Comparison of ENCODE assay signal across 9 mouse cellular contexts in the genomic region with DNA sequence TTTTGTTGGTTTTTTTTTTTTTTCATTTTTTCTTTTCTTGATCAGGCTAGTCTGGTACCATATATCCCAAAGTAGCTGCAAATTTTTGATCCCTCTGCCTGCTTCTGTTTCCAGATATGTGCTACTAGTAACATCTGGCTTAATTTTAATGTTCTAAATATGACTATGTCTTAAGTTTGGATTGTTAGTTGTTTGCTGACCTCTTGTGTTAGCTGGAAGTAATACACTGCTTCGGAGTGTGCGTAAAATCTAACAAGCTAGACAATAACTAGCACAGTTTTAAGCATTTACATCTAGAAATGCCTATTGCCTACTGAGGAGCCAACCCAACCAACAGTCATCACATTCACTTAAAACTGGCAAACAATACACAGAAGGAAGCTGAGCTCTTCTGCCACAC. TPM values are rescaled to one million over a fixed set of nuclear protein-coding genes. Genes with fewer than 3 reads are reported as not detected.
DNase-seq lines count a peak whose midpoint lies in the region; ATAC-seq and TF ChIP-seq lines count a peak whose summit lies in the region.
"Had no signal": no experiment of that assay in that cellular context is flagged by ENCODE, and none has a peak within 500 bp of the region (broad histone marks: within the 10 kb centered on the region; RNA-seq: fewer than 3 reads in every experiment).

No protein-coding gene starts in this region.

- intact Hi-C loops in heart, adult 2 months (cut with DNase I): loop anchor here (2.0 kb wide), 1 partner anchor 74 kb away; no protein-coding TSS in a partner anchor

- peak; percentile 81 for TF ChIP-seq CTCF in heart, adult 2 months (IDR thresholded peaks at IDR 0.05)

- peaks cover 17% of the 10 kb centered on the region for H3K36me3 ChIP-seq in heart, adult 2 months (ENCODE audit: control insufficient read depth, insufficient read depth, low read length)
- peaks cover 18% of the 10 kb centered on the region for H3K36me3 ChIP-seq in heart, embryonic 12.5 days
- peaks cover 6% of the 10 kb centered on the region for H3K36me3 ChIP-seq in neural tube, embryonic 15.5 days

- no peak for ATAC-seq in heart, embryonic 12.5 days (ENCODE audit: insufficient number of reproducible peaks, low FRiP score)
- ATAC-seq in neural tube, embryonic 15.5 days (ENCODE audit: low FRiP score): no peak

- 59% methylated on average over 2 of the region's 2 CpGs for WGBS in heart, adult 2 months
- WGBS in heart, embryonic 12.5 days: 86% methylated on average over 2 of the region's 2 CpGs
- 77% methylated on average over 2 of the region's 2 CpGs for WGBS in neural tube, embryonic 15.5 days

- H3K4me3 ChIP-seq in heart, adult 2 months: no peak overlapping the region
- H3K4me3 ChIP-seq in heart, embryonic 12.5 days: no peak overlapping the region
- no peak overlapping the region for H3K4me3 ChIP-seq in neural tube, embryonic 15.5 days (replicated peaks)

- H3K4me2 ChIP-seq in heart, embryonic 12.5 days: no peak overlapping the region
- no peak overlapping the region for H3K4me2 ChIP-seq in neural tube, embryonic 15.5 days

- no peak for DNase-seq in heart, adult 2 months
- DNase-seq in lung, postnatal 10 days: peak; percentile 28
- no peak for DNase-seq in lung, postnatal 25 days (ENCODE audit: low spot score)
- DNase-seq in R1 (ENCODE audit: low read depth, low spot score): peak; percentile 28
- DNase-seq in naive thymus-derived CD4-positive, alpha-beta T cell, adult 2 months (ENCODE audit: low read depth): peak; percentile 57
- DNase-seq in left cerebral cortex, adult 18-20 months (ENCODE audit: low spot score in 2 of 2): no peak

- no peak for TF ChIP-seq EP300 in heart, adult 2 months (IDR thresholded peaks at IDR 0.05; ENCODE audit: insufficient read depth, low read depth, low read length)

- H3K4me1 ChIP-seq in heart, adult 2 months (ENCODE audit: control insufficient read depth, insufficient read depth, low read length): peaks cover 12% of the 10 kb centered on the region
- peaks cover 7% of the 10 kb centered on the region; the same call in 1 of the 2 replicates for H3K4me1 ChIP-seq in heart, embryonic 12.5 days (replicated peaks)
- no peaks in the 10 kb centered on the region for H3K4me1 ChIP-seq in neural tube, embryonic 15.5 days

- no peak for TF ChIP-seq POLR2A in heart, adult 2 months (IDR thresholded peaks at IDR 0.05; ENCODE audit: insufficient read depth, low read depth, low read length)

- H3K27ac ChIP-seq in heart, adult 2 months: no peak overlapping the region
- H3K27ac ChIP-seq in heart, embryonic 12.5 days (ENCODE audit: poor library complexity, severe bottlenecking): no peak overlapping the region
- H3K27ac ChIP-seq in neural tube, embryonic 15.5 days (replicated peaks): no peak overlapping the region
- H3K27ac ChIP-seq: macrophage had no signal

- H3K27me3 ChIP-seq in heart, adult 2 months (ENCODE audit: control insufficient read depth, insufficient read depth, low read length): no peaks in the 10 kb centered on the region
- H3K27me3 ChIP-seq in heart, embryonic 12.5 days (replicated peaks): no peaks in the 10 kb centered on the region
- H3K27me3 ChIP-seq in neural tube, embryonic 15.5 days (replicated peaks): no peaks in the 10 kb centered on the region

- H3K79me2 ChIP-seq in heart, adult 2 months (replicated peaks; ENCODE audit: control insufficient read depth, insufficient read depth, low read length): no peaks in the 10 kb centered on the region

- H3K9ac ChIP-seq in heart, adult 2 months (ENCODE audit: low read depth, low read length): no peak overlapping the region
- H3K9ac ChIP-seq in heart, embryonic 12.5 days: no peak overlapping the region
- no peak overlapping the region for H3K9ac ChIP-seq in neural tube, embryonic 15.5 days (replicated peaks)

- no peaks in the 10 kb centered on the region for H3K9me3 ChIP-seq in heart, embryonic 12.5 days (replicated peaks)
- no peaks in the 10 kb centered on the region for H3K9me3 ChIP-seq in neural tube, embryonic 15.5 days (replicated peaks)

RNA-seq across cellular contexts. Expression of a gene that starts 13.4 kb away (rescaled TPM):
- total RNA-seq in heart, adult 2 months (2021): 100 to 1,000 TPM; 499 to 586 TPM
- 160 and 269 TPM in 2 replicates for polyA plus RNA-seq in heart, adult 2 months (2012; rRNA removed)
- 293 and 314 TPM in 2 replicates for polyA plus RNA-seq in heart, embryonic 12.5 days (2016; fragmentation: Nextera tagmentation; extraction: Ambion mirVana)
- 264 and 298 TPM in 2 replicates for polyA plus RNA-seq in neural tube, embryonic 15.5 days (2015; fragmentation: Nextera tagmentation; extraction: Ambion mirVana)
- total RNA-seq in left cerebral cortex, adult 18-20 months (2021): 100 to 1,000 TPM; 374 to 415 TPM

RNA-seq across cellular contexts. Expression of a gene that starts 13.6 kb away (rescaled TPM):
- 10 to 100 TPM; 31.5 to 35.9 TPM for total RNA-seq in heart, adult 2 months (2021)
- 12.7 and 18.8 TPM in 2 replicates for polyA plus RNA-seq in heart, adult 2 months (2012; rRNA removed)
- 18.5 and 19.1 TPM in 2 replicates for polyA plus RNA-seq in heart, embryonic 12.5 days (2016; fragmentation: Nextera tagmentation; extraction: Ambion mirVana)
- 60.9 and 70.3 TPM in 2 replicates for polyA plus RNA-seq in neural tube, embryonic 15.5 days (2015; fragmentation: Nextera tagmentation; extraction: Ambion mirVana)
- total RNA-seq in left cerebral cortex, adult 18-20 months (2021): 100 to 1,000 TPM; 101 to 104 TPM

RNA-seq across cellular contexts. Expression of a gene that starts 45.7 kb away (rescaled TPM):
- total RNA-seq in heart, adult 2 months (2021): 100 to 1,000 TPM in 1 of 2 experiments, 10 to 100 TPM in 1; 32.3 to 104 TPM
- polyA plus RNA-seq in heart, adult 2 months (2012; rRNA removed): 17.3 and 27.4 TPM in 2 replicates
- polyA plus RNA-seq in heart, embryonic 12.5 days (2016; fragmentation: Nextera tagmentation; extraction: Ambion mirVana): 14.3 and 14.7 TPM in 2 replicates
- polyA plus RNA-seq in neural tube, embryonic 15.5 days (2015; fragmentation: Nextera tagmentation; extraction: Ambion mirVana): 5.6 and 6.1 TPM in 2 replicates
- total RNA-seq in left cerebral cortex, adult 18-20 months (2021): 10 to 100 TPM; 80.0 to 87.4 TPM

RNA-seq across cellular contexts. Expression of a gene that starts 47.1 kb away (rescaled TPM):
- total RNA-seq in heart, adult 2 months (2021): 10 to 100 TPM; 36.8 to 42.5 TPM
- polyA plus RNA-seq in heart, adult 2 months (2012; rRNA removed): 21.9 and 46.1 TPM in 2 replicates
- 57.4 and 58.2 TPM in 2 replicates for polyA plus RNA-seq in heart, embryonic 12.5 days (2016; fragmentation: Nextera tagmentation; extraction: Ambion mirVana)
- 200 and 213 TPM in 2 replicates for polyA plus RNA-seq in neural tube, embryonic 15.5 days (2015; fragmentation: Nextera tagmentation; extraction: Ambion mirVana)
- 100 to 1,000 TPM; 112 to 122 TPM for total RNA-seq in left cerebral cortex, adult 18-20 months (2021)

Comparison
In these comparisons a context has a peak if more than half of its experiments do, and no peak if none do; other contexts are left out.
1. DNase-seq: peak in lung, postnatal 10 days (single experiment), R1 (single experiment) and naive thymus-derived CD4-positive, alpha-beta T cell, adult 2 months (single experiment); none in heart, adult 2 months (0 of 2), lung, postnatal 25 days (single experiment) and left cerebral cortex, adult 18-20 months (0 of 2).